Mouse (Mus musculus) layer of hippocampus, postnatal 25 days (tissue): Measurements from ENCODE around the gene Slc16a10. TPM values are rescaled to one million over a fixed set of nuclear protein-coding genes. Genes with fewer than 3 reads are reported as not detected.

Experiments
- DNase-seq, 2 experiments: peaks; one replicate each; pipeline ENCODE4 v3.0.0; 2022; ENCODE audit warnings: mixed read lengths in 2 of 2, low spot score in 1 of 2; ENCODE audit errors: extremely low spot score in 1 of 2
- total RNA-seq, 2 experiments: library from RNA; stranded (reverse); gene quantifications; 2 replicates each; pipeline ENCODE4 v1.2.3; 2021

Slc16a10 gene
- total RNA-seq, 2 experiments from 2014 or later: 2.9 to 3.1 TPM

- DNase-seq: no peak
Observed at GRCm38 (mm10) chr10:40151852-40152549, 9.9 kb upstream of the Slc16a10 start.

DNA sequence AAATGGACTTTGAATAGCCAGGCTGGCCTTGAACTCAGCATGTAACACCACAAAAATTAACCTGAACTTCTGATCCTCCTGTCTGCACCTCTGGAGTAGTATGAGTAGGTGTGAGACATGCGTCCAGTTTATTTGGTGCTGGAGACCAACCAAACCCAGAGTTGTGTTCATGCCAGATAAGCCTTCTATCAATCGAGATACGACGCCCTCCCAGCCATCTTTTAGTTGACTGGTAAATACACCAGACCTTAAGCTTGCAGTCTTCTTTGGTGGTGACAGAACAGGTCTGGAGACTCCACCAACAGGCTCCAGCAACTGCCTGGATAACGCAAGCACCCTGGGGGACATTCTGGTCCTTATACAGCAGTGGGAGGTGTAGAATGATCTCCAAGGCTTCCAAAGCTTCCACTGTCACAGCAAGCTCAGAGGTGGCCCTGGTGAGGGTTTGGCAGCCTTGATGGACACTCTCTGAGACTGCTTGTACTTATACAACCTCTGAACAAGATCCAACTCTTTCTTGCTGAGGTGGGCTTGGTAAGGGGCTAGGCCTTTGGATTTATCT is 7.6 kb upstream of the Slc16a10 start:
- DNase-seq: no peak

- DNase-seq: no peak
Observed at GRCm38 (mm10) chr10:40147325-40148059, 5.4 kb upstream of the Slc16a10 start.

DNA sequence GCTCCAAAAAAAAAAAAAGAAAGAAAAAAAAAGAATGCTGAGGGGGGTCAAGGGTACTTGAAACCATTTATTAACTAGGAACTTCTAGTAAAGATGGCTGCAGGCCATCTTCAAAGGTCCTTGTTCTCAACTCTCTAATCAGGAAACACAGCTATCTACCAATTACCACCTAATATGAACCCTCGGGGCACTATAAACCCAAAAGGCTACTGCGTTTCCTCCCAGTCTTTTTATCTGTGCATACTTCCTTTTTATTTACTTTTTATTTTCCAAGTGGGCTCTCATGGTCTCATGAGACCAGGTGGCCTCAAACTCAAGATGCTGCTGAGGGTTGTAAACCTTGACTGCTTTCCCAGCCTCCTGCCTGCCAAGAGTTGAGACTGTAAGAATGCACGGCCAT is 4.4 kb upstream of the Slc16a10 start:
- DNase-seq: no peak

GRCm38 (mm10) chr10:40144815-40145214 is 2.8 kb upstream of the Slc16a10 start:
- no peak for DNase-seq

- no peak for DNase-seq
Observed at GRCm38 (mm10) chr10:40141016-40141851, 824 bp downstream of the Slc16a10 start.

DNA sequence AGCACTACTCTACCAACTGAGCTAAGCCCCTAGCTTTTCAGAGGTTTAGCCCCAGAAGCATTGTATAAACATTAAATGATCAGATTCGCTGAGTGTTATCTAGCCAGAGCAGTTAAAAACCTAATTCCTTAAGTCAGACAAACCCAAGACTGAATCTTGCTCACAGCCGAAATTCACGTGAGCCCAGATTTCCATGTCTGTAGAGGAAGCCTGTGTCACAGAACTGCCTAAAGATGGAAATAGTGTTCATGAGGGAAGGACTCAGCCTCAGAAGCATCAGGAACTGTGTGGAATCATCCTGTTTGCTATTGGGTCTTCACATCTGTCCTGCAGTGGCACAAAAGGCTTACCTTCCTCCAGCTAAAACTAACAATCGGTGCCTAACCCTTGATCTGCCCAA is 2.4 kb downstream of the Slc16a10 start:
- no peak for DNase-seq

- no peak for DNase-seq
Observed at GRCm38 (mm10) chr10:40135807-40136778, 6.0 kb downstream of the Slc16a10 start.

- no peak for DNase-seq
Observed at GRCm38 (mm10) chr10:40134906-40135305, 7.2 kb downstream of the Slc16a10 start.

GRCm38 (mm10) chr10:40133636-40134035 is 8.4 kb downstream of the Slc16a10 start:
- DNase-seq: no peak

GRCm38 (mm10) chr10:40131690-40132418 is 10.2 kb downstream of the Slc16a10 start:
- no peak for DNase-seq

- no peak for DNase-seq
Observed at GRCm38 (mm10) chr10:40130126-40130525, 11.9 kb downstream of the Slc16a10 start.

- DNase-seq: no peak
Observed at GRCm38 (mm10) chr10:40129134-40129533, 12.9 kb downstream of the Slc16a10 start.

DNA sequence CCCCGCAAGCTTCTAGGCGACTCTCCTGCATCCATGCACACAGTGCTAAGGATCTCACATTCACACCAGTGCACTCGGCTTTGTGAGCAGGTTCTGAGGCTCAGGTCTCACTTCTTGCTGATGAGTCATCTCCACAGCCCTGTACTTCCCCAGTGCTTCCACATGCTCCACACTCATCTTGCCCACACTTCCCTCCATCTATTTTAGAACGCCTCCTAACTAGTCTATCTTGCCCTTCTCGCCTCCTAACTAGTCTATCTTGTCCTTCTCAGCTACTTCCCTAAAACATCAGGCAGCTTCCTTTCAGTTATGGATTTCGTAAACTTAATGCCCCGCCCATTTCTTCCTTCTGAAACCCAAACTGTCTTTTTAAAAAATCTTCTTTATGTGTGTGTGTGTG is 13.6 kb downstream of the Slc16a10 start:
- no peak for DNase-seq

DNA sequence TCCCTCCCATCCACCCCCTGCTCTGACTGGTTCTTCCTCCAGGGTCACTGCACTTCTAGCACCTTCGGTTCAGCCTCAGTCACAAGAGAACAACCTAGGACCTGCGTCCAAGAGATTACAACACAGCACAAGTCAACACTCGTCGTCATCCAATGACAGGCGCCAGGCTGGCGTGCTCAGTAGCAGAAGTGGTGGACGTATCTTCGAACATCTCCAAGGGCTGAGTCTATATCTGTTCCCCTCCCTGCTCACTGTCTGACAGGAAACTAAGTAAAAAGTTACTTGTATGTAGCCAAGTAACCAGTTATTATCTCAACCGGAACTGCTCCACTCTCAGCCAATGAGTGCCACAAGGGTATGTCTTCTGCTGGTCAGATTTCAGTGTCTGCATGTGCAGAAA is 16.9 kb downstream of the Slc16a10 start:
- no peak for DNase-seq

GRCm38 (mm10) chr10:40124570-40124969 is 17.5 kb downstream of the Slc16a10 start:
- no peak for DNase-seq

GRCm38 (mm10) chr10:40124096-40124495 is 18.0 kb downstream of the Slc16a10 start:
- no peak for DNase-seq

DNA sequence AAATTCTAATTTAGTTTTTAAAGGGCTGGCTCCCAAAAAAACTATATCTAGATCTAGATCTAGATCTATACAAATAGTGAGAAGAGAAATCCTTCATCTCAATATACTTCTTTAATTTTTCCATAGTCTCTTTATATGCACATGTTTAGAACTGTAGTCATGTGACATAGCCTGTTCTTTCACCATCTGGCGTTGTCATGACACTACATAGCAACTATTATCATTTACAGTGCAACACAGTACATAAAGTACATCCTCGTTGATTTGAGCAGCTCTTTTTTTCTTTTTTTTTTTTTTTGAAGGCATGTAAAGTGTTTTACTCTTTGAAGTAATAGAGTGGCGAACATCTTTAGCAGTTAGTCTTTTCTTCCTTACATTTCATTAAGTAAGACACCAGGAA is 22.6 kb downstream of the Slc16a10 start:
- no peak for DNase-seq
